22 mouse cellular contexts compared by ENCODE assay signal in the genomic region with DNA sequence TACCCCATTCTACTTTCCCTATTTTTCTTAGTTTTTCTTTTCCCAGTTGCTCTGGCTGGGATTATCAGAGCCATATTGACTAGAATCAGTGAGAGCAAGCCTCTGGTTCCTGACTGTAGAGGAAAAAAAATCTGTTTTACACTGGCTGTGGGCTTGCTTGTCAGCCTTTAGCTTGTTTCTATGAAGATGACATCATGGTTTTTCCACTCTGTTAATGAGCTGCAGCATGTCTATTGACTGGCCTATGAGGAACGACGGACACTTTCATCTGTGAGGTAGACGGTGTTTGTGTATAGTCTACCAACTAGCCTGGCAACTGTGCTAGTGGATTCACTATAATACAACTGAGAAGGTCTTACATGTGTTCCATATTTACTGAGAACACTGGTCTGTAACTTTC.
A peak's percentile ranks its signal among the peaks of the same experiment; 100 is the strongest.
DNase-seq lines count a peak whose midpoint lies in the region; ATAC-seq and TF ChIP-seq lines count a peak whose summit lies in the region.
"Had no signal": no experiment of that assay in that cellular context is flagged by ENCODE, and none has a peak within 500 bp of the region (broad histone marks: within the 10 kb centered on the region; RNA-seq: fewer than 3 reads in every experiment).

No protein-coding gene starts in this region.

- H3K36me3 ChIP-seq in forebrain, embryonic 13.5 days (ENCODE audit: poor library complexity, severe bottlenecking) = no peaks in the 10 kb centered on the region
- H3K36me3 ChIP-seq in forebrain, embryonic 11.5 days (ENCODE audit: control insufficient read depth, insufficient read depth, low read length) = no peaks in the 10 kb centered on the region
- no peaks in the 10 kb centered on the region for H3K36me3 ChIP-seq in forebrain, embryonic 16.5 days (ENCODE audit: control insufficient read depth, insufficient read depth)
- H3K36me3 ChIP-seq in forebrain, embryonic 15.5 days = no peaks in the 10 kb centered on the region
- no peaks in the 10 kb centered on the region for H3K36me3 ChIP-seq in CH12.LX (replicated peaks in 1 of 2; ENCODE audit: control insufficient read depth in 1 of 2, insufficient read depth in 1 of 2, low read length in 1 of 2)
- H3K36me3 ChIP-seq: embryonic facial prominence, embryonic 13.5 days; embryonic facial prominence, embryonic 15.5 days; forebrain, embryonic 12.5 days had no signal

- H3K79me2 ChIP-seq in CH12.LX (replicated peaks; ENCODE audit: control insufficient read depth, extremely low read depth, insufficient read depth, poor library complexity, severe bottlenecking) = no peaks in the 10 kb centered on the region

- no peak overlapping the region for H3K9ac ChIP-seq in forebrain, embryonic 13.5 days
- no peak overlapping the region for H3K9ac ChIP-seq in forebrain, embryonic 11.5 days (ENCODE audit: low read length)
- H3K9ac ChIP-seq in forebrain, embryonic 16.5 days (replicated peaks; ENCODE audit: low read depth, low read length) = no peak overlapping the region
- no peak overlapping the region for H3K9ac ChIP-seq in forebrain, embryonic 15.5 days (replicated peaks)
- H3K9ac ChIP-seq in CH12.LX (ENCODE audit: insufficient read depth, low read depth) = no peak overlapping the region
- H3K9ac ChIP-seq: embryonic facial prominence, embryonic 13.5 days; embryonic facial prominence, embryonic 15.5 days; forebrain, embryonic 12.5 days had no signal

- TF ChIP-seq RAD21 in CH12.LX (IDR thresholded peaks at IDR 0.05; ENCODE audit: low read depth, low read length) = no peak

- no peak for TF ChIP-seq CTCF in CH12.LX (conservative IDR thresholded peaks at IDR 0.05 in 1 of 2, IDR thresholded peaks at IDR 0.05 in 1 of 2; ENCODE audit: low read depth in 2 of 2, low read length in 2 of 2)

- WGBS in forebrain, embryonic 13.5 days = 43% methylated on average over 3 of the region's 3 CpGs
- 66% methylated on average over 3 of the region's 3 CpGs for WGBS in forebrain, embryonic 11.5 days
- WGBS in forebrain, embryonic 16.5 days = 16% methylated on average over 3 of the region's 3 CpGs
- WGBS in forebrain, embryonic 15.5 days = 29% methylated on average over 3 of the region's 3 CpGs

- in situ Hi-C loops in CH12.LX (cut with MboI; ENCODE audit: low pct_ligation_motif_present, low pct_unique_long_range_greater_than_20kb, low sequenced_read_pairs) = no loop called here

- H3K4me1 ChIP-seq in forebrain, embryonic 13.5 days = peaks cover 4% of the 10 kb centered on the region; the same call in 1 of the 2 replicates
- 0 out of 2 replicates have a peak, but pooled peaks cover 1% of the 10 kb centered on the region for H3K4me1 ChIP-seq in forebrain, embryonic 11.5 days (replicated peaks; ENCODE audit: control insufficient read depth, insufficient read depth, low read length)
- no peaks in the 10 kb centered on the region for H3K4me1 ChIP-seq in forebrain, embryonic 16.5 days (replicated peaks; ENCODE audit: control insufficient read depth, insufficient read depth, low read length)
- no peaks in the 10 kb centered on the region for H3K4me1 ChIP-seq in forebrain, embryonic 15.5 days
- H3K4me1 ChIP-seq in CH12.LX (ENCODE audit: control insufficient read depth in 1 of 2, insufficient read depth in 2 of 2) = peaks cover 0 to 7% of the 10 kb centered on the region in 2 experiments; a peak in 2 of 4 replicates
- H3K4me1 ChIP-seq: embryonic facial prominence, embryonic 13.5 days; embryonic facial prominence, embryonic 15.5 days had no signal

- H3K9me3 ChIP-seq in forebrain, embryonic 13.5 days (replicated peaks) = no peaks in the 10 kb centered on the region
- H3K9me3 ChIP-seq in forebrain, embryonic 11.5 days (ENCODE audit: control insufficient read depth, low read length) = no peaks in the 10 kb centered on the region
- H3K9me3 ChIP-seq in forebrain, embryonic 16.5 days (ENCODE audit: control insufficient read depth, low read length) = no peaks in the 10 kb centered on the region
- H3K9me3 ChIP-seq in forebrain, embryonic 15.5 days = no peaks in the 10 kb centered on the region
- H3K9me3 ChIP-seq in CH12.LX (replicated peaks; ENCODE audit: low read length) = no peaks in the 10 kb centered on the region
- H3K9me3 ChIP-seq: embryonic facial prominence, embryonic 13.5 days; embryonic facial prominence, embryonic 15.5 days; forebrain, embryonic 12.5 days had no signal

- H3K27me3 ChIP-seq in forebrain, embryonic 13.5 days = no peaks in the 10 kb centered on the region
- no peaks in the 10 kb centered on the region for H3K27me3 ChIP-seq in forebrain, embryonic 11.5 days (ENCODE audit: control insufficient read depth, insufficient read depth, low read length)
- no peaks in the 10 kb centered on the region for H3K27me3 ChIP-seq in forebrain, embryonic 16.5 days (replicated peaks; ENCODE audit: control insufficient read depth, insufficient read depth, low read length)
- no peaks in the 10 kb centered on the region for H3K27me3 ChIP-seq in forebrain, embryonic 15.5 days
- H3K27me3 ChIP-seq in CH12.LX (replicated peaks) = no peaks in the 10 kb centered on the region
- H3K27me3 ChIP-seq: embryonic facial prominence, embryonic 13.5 days; embryonic facial prominence, embryonic 15.5 days; forebrain, embryonic 12.5 days had no signal

- no peak overlapping the region for H3K4me3 ChIP-seq in forebrain, embryonic 13.5 days
- H3K4me3 ChIP-seq in forebrain, embryonic 11.5 days (ENCODE audit: low read depth, low read length) = no peak overlapping the region
- no peak overlapping the region for H3K4me3 ChIP-seq in forebrain, embryonic 16.5 days (replicated peaks; ENCODE audit: low read length)
- no peak overlapping the region for H3K4me3 ChIP-seq in forebrain, embryonic 15.5 days
- no peak overlapping the region for H3K4me3 ChIP-seq in CH12.LX (replicated peaks in 1 of 3; ENCODE audit: low read depth in 2 of 3, low read length in 2 of 3, poor library complexity in 1 of 3)
- H3K4me3 ChIP-seq: embryonic facial prominence, embryonic 13.5 days; embryonic facial prominence, embryonic 15.5 days; erythroblast, embryonic 14.5 days; forebrain, embryonic 12.5 days had no signal

- no peak overlapping the region for H3K4me2 ChIP-seq in forebrain, embryonic 13.5 days
- no peak overlapping the region for H3K4me2 ChIP-seq in forebrain, embryonic 11.5 days (ENCODE audit: low read depth, low read length, severe bottlenecking)
- H3K4me2 ChIP-seq in forebrain, embryonic 16.5 days (ENCODE audit: low read length) = no peak overlapping the region
- H3K4me2 ChIP-seq in forebrain, embryonic 15.5 days (replicated peaks) = no peak overlapping the region
- H3K4me2 ChIP-seq in CH12.LX (ENCODE audit: insufficient read depth, low read depth, poor library complexity, severe bottlenecking) = 0 out of 2 replicates have a peak overlapping the region, but pooled peaks have one; percentile 21
- H3K4me2 ChIP-seq: embryonic facial prominence, embryonic 13.5 days; embryonic facial prominence, embryonic 15.5 days; forebrain, embryonic 12.5 days had no signal

- ATAC-seq in forebrain, embryonic 13.5 days = peak; percentile 27; the same call in 1 of the 2 replicates
- no peak for ATAC-seq in forebrain, embryonic 11.5 days (replicated peaks; ENCODE audit: low FRiP score)
- ATAC-seq in forebrain, embryonic 16.5 days = 0 out of 2 replicates have a peak, but pooled peaks have one; percentile 38
- no peak for ATAC-seq in forebrain, embryonic 15.5 days (replicated peaks)
- ATAC-seq: CD4-positive, CD25-positive, alpha-beta regulatory T cell, adult 4 months had no signal

- no peak for TF ChIP-seq POLR2A in CH12.LX (IDR thresholded peaks at IDR 0.05; ENCODE audit: low read depth, low read length)

- no peak for DNase-seq in forebrain, embryonic 11.5 days (ENCODE audit: low spot score)
- DNase-seq in CH12.LX (ENCODE audit: extremely low read depth) = peak; percentile 64
- no peak for DNase-seq in liver
- DNase-seq: adrenal gland, adult 2 months; adrenal gland, postnatal 10 days; adrenal gland, postnatal 25 days; B cell, adult 2 months; cerebellum, adult 11 months; cerebellum, adult 18-20 months; cerebellum, adult 8-10 months; cerebellum, adult 9-11 months; cerebellum, postnatal 14 days; cerebellum, postnatal 36 days; embryo, embryonic 11 days had no signal

- peak; percentile 55 for TF ChIP-seq EP300 in CH12.LX (IDR thresholded peaks at IDR 0.05; ENCODE audit: low read length)

- dilution Hi-C loops in CH12.LX (cut with MboI; ENCODE audit: extremely low pct_ligation_motif_present, extremely low pct_unique_long_range_greater_than_20kb, low sequenced_read_pairs) = no loop called here

- H3K27ac ChIP-seq in forebrain, embryonic 13.5 days = no peak overlapping the region
- H3K27ac ChIP-seq in forebrain, embryonic 11.5 days (ENCODE audit: low read depth, low read length) = no peak overlapping the region
- no peak overlapping the region for H3K27ac ChIP-seq in forebrain, embryonic 16.5 days (ENCODE audit: low read length)
- H3K27ac ChIP-seq in forebrain, embryonic 15.5 days (replicated peaks) = no peak overlapping the region
- H3K27ac ChIP-seq in CH12.LX (ENCODE audit: insufficient read depth, low read depth) = no peak overlapping the region
- H3K27ac ChIP-seq: embryonic facial prominence, embryonic 13.5 days; embryonic facial prominence, embryonic 15.5 days; forebrain, embryonic 12.5 days had no signal

TF ChIP-seq in CH12.LX, 34 proteins besides CTCF, POLR2A, EP300 and RAD21:
- TF ChIP-seq ETS1 (conservative IDR thresholded peaks at IDR 0.05; ENCODE audit: low read depth, low read length) (peak; percentile 40; the same call in 1 of the 2 replicates), HCFC1 (IDR thresholded peaks at IDR 0.05; ENCODE audit: low read depth, low read length) (no peak), JUND (conservative IDR thresholded peaks at IDR 0.05; ENCODE audit: low read depth, low read length) (peak; percentile 83), MYC (IDR thresholded peaks at IDR 0.05; ENCODE audit: low read depth, low read length) (0 out of 2 replicates have a peak, but pooled peaks have one; percentile 35), JUN (IDR thresholded peaks at IDR 0.05; ENCODE audit: insufficient read depth, low read depth, low read length) (peak; percentile 91), ZNF384 (IDR thresholded peaks at IDR 0.05; ENCODE audit: low read depth, low read length) (peak; percentile 76), SMC3 (IDR thresholded peaks at IDR 0.05; ENCODE audit: low read depth, low read length) (no peak), MEF2A (IDR thresholded peaks at IDR 0.05; ENCODE audit: borderline replicate concordance, low read depth, low read length) (peak; percentile 16; the same call in 1 of the 2 replicates), BHLHE40 (IDR thresholded peaks at IDR 0.05; ENCODE audit: low read depth, low read length) (0 out of 2 replicates have a peak, but pooled peaks have one; percentile 9)

Comparison
In these comparisons a context has a peak if more than half of its experiments do, and no peak if none do; other contexts are left out.
1. ATAC-seq: peak in forebrain, embryonic 13.5 days (single experiment) and forebrain, embryonic 16.5 days (single experiment); none in forebrain, embryonic 11.5 days (single experiment) and forebrain, embryonic 15.5 days (single experiment).